Mouse (Mus musculus): ENCODE measurements around the gene Fthl17b.
"Not testable (repeated sequence)": the region's sequence is repeated elsewhere in the genome, so short reads cannot be mapped to it uniquely, and the experiment has no call there.

Fthl17b gene

DNA sequence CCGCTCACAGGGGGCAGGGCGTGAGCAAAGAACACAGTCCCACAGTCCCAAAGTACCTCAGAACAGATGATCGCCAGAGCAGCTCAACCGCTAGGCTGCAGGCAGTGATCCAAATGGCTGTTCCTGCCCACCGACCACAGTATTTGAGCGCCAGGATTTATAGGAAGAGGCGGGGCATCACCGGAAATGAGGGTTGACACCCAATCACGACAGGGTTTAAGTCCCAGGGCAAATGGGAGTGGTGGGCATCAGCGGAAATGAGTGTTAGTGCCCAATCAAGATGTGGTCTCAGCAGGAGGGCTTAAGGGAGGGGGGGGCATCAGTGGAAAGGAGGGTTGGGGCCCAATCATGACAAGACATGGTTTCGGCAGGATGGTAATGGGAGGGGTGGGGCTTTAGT, at the start of gene Fthl17b:
TSS of gene Fthl17b (minus strand) at position 101 of the 400 bp plus-strand sequence.
- DNase-seq, result not testable (repeated sequence)

DNA sequence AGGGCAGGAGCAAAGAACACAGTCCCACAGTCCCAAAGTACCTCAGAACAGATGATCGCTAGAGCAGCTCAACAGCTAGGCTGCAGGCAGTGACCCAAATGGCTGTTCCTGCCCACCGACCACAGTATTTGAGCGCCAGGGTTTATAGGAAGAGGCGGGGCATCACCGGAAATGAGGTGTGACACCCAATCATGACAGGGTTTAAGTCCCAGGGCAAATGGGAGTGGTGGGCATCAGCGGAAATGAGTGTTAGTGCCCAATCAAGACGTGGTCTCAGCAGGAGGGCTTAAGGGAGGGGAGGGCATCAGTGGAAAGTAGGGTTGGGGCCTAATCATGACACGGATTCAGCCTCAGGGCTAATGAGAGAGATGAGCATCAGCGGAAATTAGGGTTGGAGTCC, 23.9 kb upstream of the Fthl17b start, which contains the start of gene Fthl17d:
TSS of gene Fthl17d (minus strand) at position 101 of the 400 bp plus-strand sequence.
- DNase-seq, result not testable (repeated sequence)

GRCm38 (mm10) chrX:8976459-8976858, 13.7 kb upstream of the Fthl17b start, which contains the start of gene Fthl17c:
Gene Fthl17c (minus strand): TSS chrX:8976559.
- not testable (repeated sequence) for DNase-seq

- DNase-seq, result not testable (repeated sequence)
These were observed 1.8 kb upstream of the Fthl17b start for GRCm38 (mm10) chrX:8964618-8965017.

- peak; percentile 71 for DNase-seq
These were observed 14.5 kb downstream of the Fthl17b start for GRCm38 (mm10) chrX:8948130-8948805.

GRCm38 (mm10) chrX:8944041-8944440, 18.7 kb downstream of the Fthl17b start:
- DNase-seq, result no peak

DNA sequence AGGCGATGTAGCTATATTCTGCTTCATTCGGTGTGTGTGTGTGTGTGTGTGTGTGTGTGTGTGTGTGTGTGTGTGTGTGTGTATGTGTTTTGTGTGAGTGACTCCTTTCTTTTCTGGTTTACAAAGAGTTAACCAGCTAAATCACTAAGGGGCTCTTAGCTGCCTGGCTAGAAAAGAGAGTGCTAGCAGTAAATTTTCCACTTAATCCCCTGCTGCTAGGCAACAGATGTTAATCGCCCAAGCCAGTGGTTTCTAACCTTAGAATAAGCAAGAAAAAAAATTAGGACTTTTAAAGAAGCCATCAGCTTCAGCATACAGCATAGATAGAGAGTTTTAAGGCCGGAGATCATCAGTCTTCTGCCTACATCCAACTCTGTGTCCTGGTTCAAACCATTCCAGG, 35.5 kb downstream of the Fthl17b start:
- no peak for DNase-seq

DNA sequence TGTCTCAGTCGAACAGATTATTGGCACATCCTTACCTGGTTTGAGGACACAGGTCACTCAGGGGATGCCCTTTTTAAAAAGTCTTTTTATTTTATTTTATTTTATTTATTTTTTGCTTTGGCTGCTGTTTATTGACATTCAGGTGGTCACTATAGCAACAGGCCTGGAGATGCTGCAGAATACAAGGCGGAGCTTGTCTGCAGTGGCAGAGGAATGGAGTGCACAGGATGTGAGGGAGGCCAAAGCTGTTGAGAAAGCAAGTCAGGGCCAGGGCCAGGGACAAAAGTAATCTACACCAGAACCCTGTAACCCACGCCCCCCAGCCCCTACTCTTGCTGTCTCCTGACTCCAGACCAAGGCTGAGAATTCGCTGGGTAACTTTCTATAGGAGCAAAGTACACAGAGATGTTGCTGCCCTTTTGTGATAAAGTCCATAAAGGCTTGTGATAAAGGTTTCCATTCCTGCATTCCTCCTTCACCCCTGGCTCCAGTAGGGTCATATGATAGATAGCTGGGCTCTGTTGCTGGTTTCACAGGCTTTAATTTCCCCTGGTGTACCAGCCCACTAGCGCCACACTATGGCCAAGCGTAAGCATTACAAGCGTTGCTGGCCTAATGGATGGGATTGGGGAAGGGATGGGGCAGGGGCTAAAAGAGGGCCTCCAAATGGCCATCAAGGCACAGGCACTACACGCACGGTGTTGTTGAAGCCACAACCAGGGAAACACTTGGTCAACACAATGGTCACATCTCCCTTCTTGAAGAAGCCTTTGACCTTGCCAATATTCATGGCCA, 40.8 kb downstream of the Fthl17b start:
- peak; percentile 3 for DNase-seq

- no peak for DNase-seq
These were observed 41.7 kb downstream of the Fthl17b start for GRCm38 (mm10) chrX:8921080-8921479.
